Mouse (Mus musculus): ENCODE data around the gene Nenf. TPM values are rescaled to one million over a fixed set of nuclear protein-coding genes. Genes with fewer than 3 reads are reported as not detected.

The Nenf gene
- polyA plus RNA-seq (2012; rRNA removed) = 175 and 188 TPM in 2 replicates

DNA sequence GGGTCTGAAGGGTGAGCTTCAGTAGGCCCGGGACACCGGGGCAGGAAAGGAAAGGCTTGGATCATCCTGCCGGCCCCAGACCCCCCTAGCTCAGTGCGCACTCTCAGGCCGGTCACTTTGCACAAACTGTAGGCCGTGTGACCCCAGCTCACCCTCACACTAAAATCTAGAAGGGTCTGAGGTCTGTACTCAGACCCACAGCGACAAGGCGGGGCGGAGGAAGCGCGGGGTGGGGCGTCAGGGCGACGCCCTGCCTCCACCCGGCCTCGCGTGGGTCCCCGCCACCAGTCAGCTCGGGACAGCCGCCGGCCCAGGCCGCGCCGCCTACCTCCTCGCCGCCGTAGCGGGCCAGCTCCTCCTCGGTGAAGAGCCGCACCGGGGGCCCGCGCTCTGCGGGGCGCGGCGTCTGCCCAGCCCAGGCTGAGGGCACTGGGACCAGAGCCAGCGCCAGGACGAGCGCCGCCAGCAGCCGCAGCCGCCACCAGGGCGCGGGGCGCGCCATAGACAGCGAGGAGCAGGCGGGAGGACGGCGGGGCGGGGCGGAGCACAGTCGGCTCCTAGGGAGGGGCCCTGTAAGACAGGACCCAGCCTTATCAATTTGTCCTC, at the start of gene Nenf:
Gene Nenf, minus strand, starts transcription at position 604 of the 606 bp plus-strand sequence.

GRCm38 (mm10) chr1:191325726-191326232, 7.8 kb upstream of the Nenf start, which contains the start of gene Tmem206:
Gene Tmem206 (plus strand): TSS chr1:191325912.

Other genes starting within 250 kb of the Nenf start
- 5.7 and 6.8 TPM in 2 replicates for gene Batf3, start 220.3 kb downstream of the Nenf start, polyA plus RNA-seq (2012; rRNA removed)
- not detected in 2 replicates for gene Fam71a, start 153.4 kb downstream of the Nenf start, polyA plus RNA-seq (2012; rRNA removed)
- 18.1 and 21.0 TPM in 2 replicates for gene Atf3, start 100.2 kb downstream of the Nenf start, polyA plus RNA-seq (2012; rRNA removed)
- gene Tmem206, start 7.7 kb upstream of the Nenf start, polyA plus RNA-seq (2012; rRNA removed) = 5.0 and 5.1 TPM in 2 replicates
- 64.0 and 78.3 TPM in 2 replicates for gene Ppp2r5a, start 85.1 kb upstream of the Nenf start, polyA plus RNA-seq (2012; rRNA removed)